Mouse (Mus musculus) megakaryocyte, adult 5-6 weeks (primary cell): ENCODE measurements around the gene Ndufb4. TPM values are rescaled to one million over a fixed set of nuclear protein-coding genes. Genes with fewer than 3 reads are reported as not detected.

Source experiments
- total RNA-seq, 2 experiments: library from RNA; stranded (forward) in 1 of 2; stranded (reverse) in 1 of 2; fragments of 153-499, 151-499 nt in 1 of 2; fragments of 221-1000, 200-1000 nt in 1 of 2; gene quantifications; 2 replicates each; pipeline versions ENCODE4 v1.2.3 to v1.2.4; 2015 to 2017

Ndufb4 gene
- total RNA-seq, 2 experiments from 2014 or later, result 11.5 to 58.3 TPM

Other genes with a start within 250 kb of the Ndufb4 start
- gene Gtf2e1, start 114.7 kb downstream of the Ndufb4 start, total RNA-seq (2015), result 7.3 and 10.2 TPM in 2 replicates
- 14.4 and 14.6 TPM in 2 replicates for gene Gtf2e1, start 114.7 kb downstream of the Ndufb4 start, total RNA-seq (2017)
- 9.6 and 12.2 TPM in 2 replicates for gene Rabl3, start 114.6 kb downstream of the Ndufb4 start, total RNA-seq (2015)
- gene Rabl3, start 114.6 kb downstream of the Ndufb4 start, total RNA-seq (2017), result 5.6 and 7.4 TPM in 2 replicates
- gene Hgd, start 74.3 kb downstream of the Ndufb4 start, total RNA-seq (2015), result not detected in 2 replicates
- not detected in 2 replicates for gene Hgd, start 74.3 kb downstream of the Ndufb4 start, total RNA-seq (2017)
- 0.16 and 1.1 TPM in 2 replicates for gene Fstl1, start 122.4 kb upstream of the Ndufb4 start, total RNA-seq (2015)
- gene Fstl1, start 122.4 kb upstream of the Ndufb4 start, total RNA-seq (2017), result 0.44 and 0.89 TPM in 2 replicates
- not detected in 2 replicates for gene Gm36028, start 206.7 kb upstream of the Ndufb4 start, total RNA-seq (2015)
- gene Gm36028, start 206.7 kb upstream of the Ndufb4 start, total RNA-seq (2017), result not detected in 2 replicates
- gene Lrrc58, start 213.9 kb upstream of the Ndufb4 start, total RNA-seq (2015), result 33.6 and 38.4 TPM in 2 replicates
- gene Lrrc58, start 213.9 kb upstream of the Ndufb4 start, total RNA-seq (2017), result 23.0 and 27.4 TPM in 2 replicates